Mouse (Mus musculus): ENCODE results near the gene Zfp697. TPM values are rescaled to one million over a fixed set of nuclear protein-coding genes. Genes with fewer than 3 reads are reported as not detected.

Zfp697 gene
- polyA plus RNA-seq, 1 experiment from 2014 or later, result 2.9 TPM

DNA sequence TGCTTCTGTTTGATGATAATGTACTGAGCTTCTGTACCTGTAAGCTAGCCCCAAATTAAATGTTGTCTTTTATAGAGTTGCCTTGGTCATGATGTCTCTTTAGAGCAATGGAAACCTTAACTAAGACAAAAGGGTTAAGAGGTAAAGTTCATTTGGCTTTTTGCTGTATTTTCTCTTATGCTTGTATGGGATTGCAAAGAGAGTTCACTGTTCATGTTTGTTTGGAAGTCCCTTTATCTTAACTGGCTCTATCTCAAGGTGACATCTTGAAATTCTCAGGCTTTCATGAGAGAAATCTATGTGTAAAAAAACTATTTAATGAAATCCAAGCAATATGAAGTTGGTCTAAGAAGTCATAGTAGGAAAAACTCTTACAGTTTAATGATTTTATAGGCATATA is 398.7 kb downstream of the Zfp697 start:
- DNase-seq (no peak), ATAC-seq (no peak)
- Histone ChIP-seq H3K9me3 (ENCODE audit: low read length) (no peaks in the 10 kb centered on the region), H3K4me1 (ENCODE audit: insufficient read depth) (peaks cover 2% of the 10 kb centered on the region; the same call in 1 of the 2 replicates), H3K27ac (ENCODE audit: low read depth) (no peak overlapping the region), H3K36me3 (replicated peaks; ENCODE audit: insufficient read depth, low read length) (no peaks in the 10 kb centered on the region), H3K4me2 (ENCODE audit: low read depth, low read length) (no peak overlapping the region), H3K27me3 (ENCODE audit: insufficient read depth, low read length) (no peaks in the 10 kb centered on the region), H3K4me3 (ENCODE audit: low read depth, low read length) (no peak overlapping the region), H3K9ac (replicated peaks) (no peak overlapping the region)
- TF ChIP-seq EP300 (IDR thresholded peaks at IDR 0.05; ENCODE audit: low read depth) (no peak), CTCF (IDR thresholded peaks at IDR 0.05; ENCODE audit: low read depth) (no peak)

DNA sequence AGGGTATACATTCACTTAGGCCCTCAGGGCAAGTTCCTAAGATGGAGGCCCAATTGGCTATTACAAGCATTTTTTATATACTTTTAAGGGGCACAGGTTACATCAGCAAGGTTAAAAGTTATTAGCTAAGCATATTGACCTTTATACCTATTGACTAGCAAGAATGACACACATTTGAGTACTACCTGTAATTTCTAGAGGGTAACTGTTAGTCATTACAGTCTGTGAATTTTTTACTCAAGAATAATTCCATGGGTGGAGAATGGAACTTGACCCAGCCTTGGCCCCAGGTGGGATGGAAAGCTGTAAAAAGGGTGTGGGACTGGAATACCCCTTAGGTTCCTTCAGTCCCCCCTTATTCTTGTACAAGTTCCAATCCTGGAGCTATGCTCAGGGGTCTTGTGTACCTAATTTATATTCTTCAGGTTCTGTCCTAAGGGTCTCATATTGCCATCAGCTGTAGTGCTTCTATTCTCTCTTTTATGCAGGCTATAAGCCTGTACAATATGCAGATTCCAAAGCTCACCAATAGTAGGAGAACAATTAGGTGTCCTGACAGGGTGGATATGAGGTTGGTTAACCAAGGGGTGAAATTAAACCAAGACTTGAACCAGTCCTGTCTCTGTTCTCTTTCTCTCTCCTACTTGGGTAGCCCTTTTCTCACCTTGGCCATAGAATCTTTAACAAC is 400.1 kb downstream of the Zfp697 start:
- H3K27ac ChIP-seq (ENCODE audit: low read depth), result no peak overlapping the region
- H3K9ac ChIP-seq (replicated peaks), result no peak overlapping the region
- H3K9me3 ChIP-seq (ENCODE audit: low read length), result no peaks in the 10 kb centered on the region
- TF ChIP-seq EP300 (IDR thresholded peaks at IDR 0.05; ENCODE audit: low read depth) (no peak), CTCF (IDR thresholded peaks at IDR 0.05; ENCODE audit: low read depth) (no peak)
- H3K4me2 ChIP-seq (ENCODE audit: low read depth, low read length), result no peak overlapping the region
- H3K27me3 ChIP-seq (ENCODE audit: insufficient read depth, low read length), result no peaks in the 10 kb centered on the region
- H3K36me3 ChIP-seq (replicated peaks; ENCODE audit: insufficient read depth, low read length), result no peaks in the 10 kb centered on the region
- peak; percentile 17; the same call in 1 of the 2 replicates for ATAC-seq
- DNase-seq, result no peak
- peaks cover 2% of the 10 kb centered on the region; the same call in 1 of the 2 replicates for H3K4me1 ChIP-seq (ENCODE audit: insufficient read depth)
- no peak overlapping the region for H3K4me3 ChIP-seq (ENCODE audit: low read depth, low read length)

DNA sequence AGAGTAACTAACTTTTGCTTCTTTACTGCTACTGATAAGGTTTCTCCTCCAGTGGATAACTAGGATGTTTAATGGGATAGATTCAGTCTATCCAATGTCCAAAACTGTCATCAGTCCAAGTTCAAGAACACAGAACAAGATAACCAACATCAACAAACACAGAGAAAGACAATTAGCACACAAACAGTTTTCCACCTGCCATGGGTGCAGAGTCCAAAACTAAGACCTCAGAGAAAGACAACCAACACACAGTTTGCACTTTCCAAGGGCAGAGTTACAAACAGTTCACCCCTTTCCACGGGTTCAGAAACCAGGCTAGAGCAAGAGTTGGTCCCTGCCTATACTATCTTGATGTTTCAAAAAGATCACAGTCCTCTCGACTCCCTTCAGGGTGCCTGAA is 404.3 kb downstream of the Zfp697 start:
- no peaks in the 10 kb centered on the region for H3K27me3 ChIP-seq (ENCODE audit: insufficient read depth, low read length)
- ATAC-seq (peak; percentile 70), DNase-seq (no peak)
- no peak overlapping the region for H3K4me3 ChIP-seq (ENCODE audit: low read depth, low read length)
- no peak overlapping the region for H3K27ac ChIP-seq (ENCODE audit: low read depth)
- TF ChIP-seq EP300 (IDR thresholded peaks at IDR 0.05; ENCODE audit: low read depth) (no peak), CTCF (IDR thresholded peaks at IDR 0.05; ENCODE audit: low read depth) (no peak)
- WGBS (ENCODE audit: insufficient replicate concordance), result 54% methylated on average over 2 of the region's 2 CpGs
- no peaks in the 10 kb centered on the region for H3K36me3 ChIP-seq (replicated peaks; ENCODE audit: insufficient read depth, low read length)
- H3K4me1 ChIP-seq (ENCODE audit: insufficient read depth), result peaks cover 2% of the 10 kb centered on the region; the same call in 1 of the 2 replicates
- no peak overlapping the region for H3K4me2 ChIP-seq (ENCODE audit: low read depth, low read length)
- H3K9me3 ChIP-seq (ENCODE audit: low read length), result no peaks in the 10 kb centered on the region
- H3K9ac ChIP-seq (replicated peaks), result no peak overlapping the region

Other genes with a start within 250 kb of the Zfp697 start
- not detected in 2 replicates for gene Adam30, start 221.8 kb upstream of the Zfp697 start, polyA plus RNA-seq (2015; fragmentation: Nextera tagmentation; extraction: Ambion mirVana)
- gene Reg4, start 160.3 kb upstream of the Zfp697 start, polyA plus RNA-seq (2015; fragmentation: Nextera tagmentation; extraction: Ambion mirVana), result not detected in 2 replicates
- 1,492 and 1,631 TPM in 2 replicates for gene Hmgcs2, start 102.0 kb upstream of the Zfp697 start, polyA plus RNA-seq (2015; fragmentation: Nextera tagmentation; extraction: Ambion mirVana)
- gene Phgdh, start 42.5 kb upstream of the Zfp697 start, polyA plus RNA-seq (2015; fragmentation: Nextera tagmentation; extraction: Ambion mirVana), result 25.6 and 32.7 TPM in 2 replicates
- 0.13 TPM in 1 of 2 replicates, not detected in the other for gene Gm4450, start 74.7 kb downstream of the Zfp697 start, polyA plus RNA-seq (2015; fragmentation: Nextera tagmentation; extraction: Ambion mirVana)
- 0.07 and 0.40 TPM in 2 replicates for gene Hsd3b4, start 128.1 kb downstream of the Zfp697 start, polyA plus RNA-seq (2015; fragmentation: Nextera tagmentation; extraction: Ambion mirVana)
- gene Gm10681, start 206.3 kb downstream of the Zfp697 start, polyA plus RNA-seq (2015; fragmentation: Nextera tagmentation; extraction: Ambion mirVana), result 0.40 and 0.78 TPM in 2 replicates
- 0.36 and 0.49 TPM in 2 replicates for gene Hsd3b5, start 247.8 kb downstream of the Zfp697 start, polyA plus RNA-seq (2015; fragmentation: Nextera tagmentation; extraction: Ambion mirVana)